Mouse (Mus musculus): ENCODE data around the gene Olfr1173.

Gene Olfr1173

GRCm38 (mm10) chr2:88279775-88280174 lies at the start of gene Olfr1173:
Olfr1173 (minus strand) TSS chr2:88279875.
- DNase-seq (ENCODE audit: low read depth in 1 of 2, low spot score in 2 of 2), result no peak

- DNase-seq (ENCODE audit: low read depth in 1 of 2, low spot score in 2 of 2), result no peak
Observed at GRCm38 (mm10) chr2:88327115-88327514, 47.4 kb upstream of the Olfr1173 start, which contains the start of gene Olfr1175-ps. Olfr1175-ps (minus strand) TSS chr2:88327215.

- no peak for DNase-seq (ENCODE audit: low read depth in 1 of 2, low spot score in 2 of 2)
Observed at GRCm38 (mm10) chr2:88315035-88315434, 35.4 kb upstream of the Olfr1173 start, which contains the start of gene Olfr1174-ps. Olfr1174-ps (minus strand) TSS chr2:88315135.

- DNase-seq (ENCODE audit: low read depth in 1 of 2, low spot score in 2 of 2), result no peak
Observed at GRCm38 (mm10) chr2:88228234-88228633, 51.4 kb downstream of the Olfr1173 start, which contains the start of gene Olfr1170. Olfr1170 (minus strand) TSS chr2:88228334.

Data from monocyte, adult 2 months (primary cell).